Mouse (Mus musculus) naive thymus-derived CD4-positive, alpha-beta T cell, adult 5 months (primary cell): Measurements from ENCODE around the gene Wt1. TPM values are rescaled to one million over a fixed set of nuclear protein-coding genes. Genes with fewer than 3 reads are reported as not detected.

Source experiments
- polyA plus RNA-seq: library from polyadenylated mRNA; unstranded; fragments of 100-300 nt; shearing (Covaris generic); gene quantifications from one replicate; pipeline ENCODE4 v1.2.1, GENCODE M21; 2017

Gene Wt1
- polyA plus RNA-seq = not detected

DNA sequence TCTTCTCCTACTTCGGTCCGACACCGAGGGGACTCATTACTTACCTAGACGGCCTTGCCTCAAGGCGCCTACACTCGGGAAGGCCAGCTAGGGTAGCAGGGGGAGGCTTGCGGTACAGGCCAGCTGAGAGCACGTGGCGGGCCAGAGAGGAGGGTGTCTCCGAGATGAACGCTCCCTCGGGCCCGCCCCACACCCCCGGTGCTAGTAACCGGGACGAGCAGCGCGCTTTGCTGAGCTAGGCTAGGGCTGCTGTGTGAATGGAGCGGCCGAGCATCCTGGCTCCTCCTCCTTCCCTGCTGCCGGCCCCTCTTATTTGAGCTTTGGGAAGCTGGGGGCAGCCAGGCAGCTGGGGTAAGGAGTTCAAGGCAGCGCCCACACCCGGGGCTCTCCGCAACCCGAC is at the start of gene Wt1:
TSS of gene Wt1 (plus strand) at position 251 of the 400 bp plus-strand sequence.

DNA sequence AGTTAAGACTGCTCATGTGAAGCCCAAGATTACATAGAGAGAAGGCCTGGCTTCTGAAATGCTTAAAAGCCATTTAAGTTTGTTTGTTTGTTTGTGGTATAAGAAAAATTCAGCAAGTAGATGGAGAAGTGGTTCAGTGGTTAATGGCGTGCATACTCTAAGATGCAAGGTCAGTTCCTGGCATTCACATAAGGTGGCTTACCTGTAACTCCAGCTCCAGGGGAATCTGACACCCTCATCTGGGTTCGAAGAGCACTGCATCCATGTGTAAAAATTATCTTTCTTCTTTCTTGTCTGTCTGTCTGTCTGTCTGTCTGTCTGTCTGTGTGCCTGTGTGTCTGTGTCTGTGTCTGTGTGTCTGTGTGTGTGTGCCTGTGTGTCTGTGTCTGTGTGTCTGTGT is 34.6 kb upstream of the Wt1 start, which contains the start of gene Gm11060:
TSS of gene Gm11060 (plus strand) at position 301 of the 400 bp plus-strand sequence.

Other genes with a start within 250 kb of the Wt1 start
- 272 TPM for gene Eif3m, start 109.4 kb upstream of the Wt1 start, polyA plus RNA-seq
- not detected for gene Gm11060, start 34.5 kb upstream of the Wt1 start, polyA plus RNA-seq
- gene Them7, start 97.8 kb downstream of the Wt1 start, polyA plus RNA-seq = not detected